Mouse (Mus musculus): ENCODE results near the gene Cbl.

GRCm38 (mm10) chr9:44251314-44251713, 17.5 kb upstream of the Cbl start, which contains the start of gene Pdzd3:
- TF ChIP-seq CTCF (IDR thresholded peaks at IDR 0.05; ENCODE audit: low read depth) (no peak), EP300 (optimal IDR thresholded peaks at IDR 0.05) (no peak)
